Mouse (Mus musculus): Measurements from ENCODE around the gene Vtn.

DNA sequence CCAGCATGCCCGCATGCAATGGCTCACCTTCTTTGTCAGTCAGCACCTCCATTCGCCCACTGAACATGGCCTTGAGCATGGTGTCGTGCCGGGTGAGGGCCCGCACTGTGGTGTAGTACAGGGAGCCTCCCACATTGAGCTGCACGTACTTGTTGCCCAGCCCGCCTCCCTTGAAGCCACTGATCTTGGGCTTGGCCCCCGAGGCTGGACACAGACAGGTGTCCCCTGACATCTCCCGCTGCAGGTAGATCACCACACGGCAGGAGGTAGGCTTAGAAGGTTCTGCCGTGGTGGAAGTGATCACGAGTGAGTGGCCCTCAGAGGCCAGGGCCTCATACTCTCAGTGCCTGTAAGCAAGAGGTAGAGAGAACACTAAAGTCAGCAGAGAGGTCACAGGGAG, 31.1 kb downstream of the Vtn start:
- TF ChIP-seq CTCF (IDR thresholded peaks at IDR 0.05; ENCODE audit: control insufficient read depth, insufficient read depth, low read length): no peak
- no peak for TF ChIP-seq POLR2A (IDR thresholded peaks at IDR 0.05; ENCODE audit: borderline replicate concordance, control insufficient read depth, low read depth, low read length)
